18 mouse cellular contexts compared by ENCODE assay signal in genomic region chr3:27691486-27692160, GRCm38 (mm10). TPM values are rescaled to one million over a fixed set of nuclear protein-coding genes. Genes with fewer than 3 reads are reported as not detected.
A peak's percentile ranks its signal among the peaks of the same experiment; 100 is the strongest.
DNase-seq lines count a peak whose midpoint lies in the region; ATAC-seq and TF ChIP-seq lines count a peak whose summit lies in the region.
"Had no signal": no experiment of that assay in that cellular context is flagged by ENCODE, and none has a peak within 500 bp of the region (broad histone marks: within the 10 kb centered on the region; RNA-seq: fewer than 3 reads in every experiment).

No protein-coding gene starts in this region.

- no peak for TF ChIP-seq POLR2A in embryonic fibroblast, embryonic 13.5 days (IDR thresholded peaks at IDR 0.05; ENCODE audit: low read depth, low read length)

- 0 out of 2 replicates have a peak overlapping the region, but pooled peaks have one; percentile 77 for H3K27ac ChIP-seq in heart, embryonic 15.5 days
- H3K27ac ChIP-seq in lung, postnatal 0 days (ENCODE audit: low read length): peak overlapping the region; percentile 26; the same call in 1 of the 2 replicates
- peak overlapping the region; percentile 61 for H3K27ac ChIP-seq in embryonic fibroblast, embryonic 13.5 days (ENCODE audit: insufficient read depth, low read length)
- H3K27ac ChIP-seq in hindbrain, postnatal 0 days: no peak overlapping the region
- H3K27ac ChIP-seq: hindbrain, embryonic 10.5 days; limb, embryonic 12.5 days; midbrain, embryonic 13.5 days had no signal

- H3K9ac ChIP-seq in heart, embryonic 15.5 days: no peak overlapping the region
- H3K9ac ChIP-seq in lung, postnatal 0 days (replicated peaks; ENCODE audit: low read depth): no peak overlapping the region
- H3K9ac ChIP-seq in hindbrain, postnatal 0 days (replicated peaks; ENCODE audit: low read length): no peak overlapping the region
- H3K9ac ChIP-seq: embryonic facial prominence, embryonic 15.5 days; limb, embryonic 12.5 days; midbrain, embryonic 13.5 days had no signal

- H3K4me1 ChIP-seq in heart, embryonic 15.5 days (replicated peaks): peaks cover 79% of the 10 kb centered on the region
- peaks cover 26% of the 10 kb centered on the region; the same call in 1 of the 2 replicates for H3K4me1 ChIP-seq in lung, postnatal 0 days (ENCODE audit: insufficient read depth, low read depth, low read length)
- H3K4me1 ChIP-seq in embryonic fibroblast, embryonic 13.5 days (ENCODE audit: control insufficient read depth, insufficient read depth, low read length): peaks cover 37% of the 10 kb centered on the region
- peaks cover 17% of the 10 kb centered on the region for H3K4me1 ChIP-seq in hindbrain, postnatal 0 days (ENCODE audit: insufficient read depth, low read length)
- H3K4me1 ChIP-seq: midbrain, embryonic 13.5 days had no signal

- no peak for TF ChIP-seq CTCF in lung, postnatal 0 days (IDR thresholded peaks at IDR 0.05)
- no peak for TF ChIP-seq CTCF in embryonic fibroblast, embryonic 13.5 days (IDR thresholded peaks at IDR 0.05; ENCODE audit: borderline replicate concordance, insufficient read depth, low read length)
- no peak for TF ChIP-seq CTCF in hindbrain, postnatal 0 days (IDR thresholded peaks at IDR 0.05; ENCODE audit: low read depth)

- ATAC-seq in heart, embryonic 15.5 days (replicated peaks; ENCODE audit: insufficient number of reproducible peaks, insufficient read depth, low FRiP score, low read depth): no peak
- 0 out of 2 replicates have a peak, but pooled peaks have one; percentile 15 for ATAC-seq in lung, postnatal 0 days
- no peak for ATAC-seq in hindbrain, postnatal 0 days
- ATAC-seq: midbrain, embryonic 13.5 days had no signal

- H3K4me2 ChIP-seq in heart, embryonic 15.5 days: no peak overlapping the region
- no peak overlapping the region for H3K4me2 ChIP-seq in lung, postnatal 0 days (replicated peaks; ENCODE audit: low read depth, low read length)
- no peak overlapping the region for H3K4me2 ChIP-seq in hindbrain, postnatal 0 days (ENCODE audit: low read depth, low read length)
- H3K4me2 ChIP-seq: embryonic facial prominence, embryonic 15.5 days; limb, embryonic 12.5 days; midbrain, embryonic 13.5 days had no signal

- TF ChIP-seq EP300 in lung, postnatal 0 days (IDR thresholded peaks at IDR 0.05): no peak

- no peaks in the 10 kb centered on the region for H3K9me3 ChIP-seq in heart, embryonic 15.5 days (replicated peaks)
- no peaks in the 10 kb centered on the region for H3K9me3 ChIP-seq in lung, postnatal 0 days (ENCODE audit: low read length)
- H3K9me3 ChIP-seq in hindbrain, postnatal 0 days (ENCODE audit: low read length): no peaks in the 10 kb centered on the region
- H3K9me3 ChIP-seq: embryonic facial prominence, embryonic 15.5 days; limb, embryonic 12.5 days; midbrain, embryonic 13.5 days had no signal

- WGBS in heart, embryonic 15.5 days: 79% methylated on average over 9 of the region's 9 CpGs
- WGBS in lung, postnatal 0 days: 62% methylated on average over 9 of the region's 9 CpGs
- WGBS in hindbrain, postnatal 0 days: 86% methylated on average over 9 of the region's 9 CpGs

- no peaks in the 10 kb centered on the region for H3K36me3 ChIP-seq in heart, embryonic 15.5 days
- no peaks in the 10 kb centered on the region for H3K36me3 ChIP-seq in lung, postnatal 0 days (ENCODE audit: insufficient read depth, low read length)
- H3K36me3 ChIP-seq in hindbrain, postnatal 0 days (ENCODE audit: insufficient read depth, low read length): no peaks in the 10 kb centered on the region
- H3K36me3 ChIP-seq: limb, embryonic 12.5 days; midbrain, embryonic 13.5 days had no signal

- DNase-seq in heart, adult 8-10 months (ENCODE audit: low spot score): no peak
- peak; percentile 39 for DNase-seq in lung, postnatal 0 days (ENCODE audit: low spot score)
- DNase-seq in lung, postnatal 14 days: no peak
- no peak for DNase-seq in kidney, adult 11 months
- no peak for DNase-seq in hindbrain, postnatal 0 days (ENCODE audit: low spot score)
- DNase-seq: adrenal gland, adult 2 months; cerebellum, adult 11 months; embryo, embryonic 11 days; kidney, postnatal 4 days; retina, postnatal 1 day; right cerebral cortex, postnatal 4 days; thymus, adult 18-20 months had no signal

- no peak overlapping the region for H3K4me3 ChIP-seq in heart, embryonic 15.5 days
- no peak overlapping the region for H3K4me3 ChIP-seq in lung, postnatal 0 days (ENCODE audit: low read depth, low read length)
- no peak overlapping the region for H3K4me3 ChIP-seq in embryonic fibroblast, embryonic 13.5 days (ENCODE audit: insufficient read depth, low read length)
- H3K4me3 ChIP-seq in hindbrain, postnatal 0 days (ENCODE audit: low read length): no peak overlapping the region
- H3K4me3 ChIP-seq: embryonic facial prominence, embryonic 15.5 days; hindbrain, embryonic 10.5 days; limb, embryonic 12.5 days; midbrain, embryonic 13.5 days had no signal

- no peaks in the 10 kb centered on the region for H3K27me3 ChIP-seq in heart, embryonic 15.5 days
- no peaks in the 10 kb centered on the region for H3K27me3 ChIP-seq in lung, postnatal 0 days (replicated peaks; ENCODE audit: insufficient read depth, low read length)
- no peaks in the 10 kb centered on the region for H3K27me3 ChIP-seq in hindbrain, postnatal 0 days (ENCODE audit: insufficient read depth, low read length)
- H3K27me3 ChIP-seq: embryonic facial prominence, embryonic 15.5 days; limb, embryonic 12.5 days; midbrain, embryonic 13.5 days had no signal

RNA-seq across cellular contexts. Expression of gene Fndc3b, which starts 19.5 kb away (rescaled TPM):
- polyA plus RNA-seq in heart, embryonic 15.5 days (2015; fragmentation: Nextera tagmentation; extraction: Ambion mirVana): 24.0 and 27.8 TPM in 2 replicates
- 10 to 100 TPM; 41.8 to 50.5 (median 49.8) TPM for total RNA-seq in heart, adult 8-10 months (2022)
- polyA plus RNA-seq in lung, postnatal 0 days (2015; fragmentation: Nextera tagmentation; extraction: Ambion mirVana): 28.5 and 30.6 TPM in 2 replicates
- 130 and 144 TPM in 2 replicates for polyA plus RNA-seq in embryonic fibroblast, embryonic 13.5 days (2011; ENCODE audit: insufficient read length, low read depth, missing spikeins)
- total RNA-seq in hindbrain, postnatal 0 days (2014; rRNA removed): 14.0 and 16.0 TPM in 2 replicates
- 4.6 and 5.4 TPM in 2 replicates for polyA plus RNA-seq in hindbrain, postnatal 0 days (2015; fragmentation: Nextera tagmentation; extraction: Ambion mirVana)
